Mouse (Mus musculus): ENCODE data around the gene Slc25a34. TPM values are rescaled to one million over a fixed set of nuclear protein-coding genes. Genes with fewer than 3 reads are reported as not detected.

The Slc25a34 gene
- polyA plus RNA-seq, 1 experiment from 2014 or later, result 0.26 TPM

DNA sequence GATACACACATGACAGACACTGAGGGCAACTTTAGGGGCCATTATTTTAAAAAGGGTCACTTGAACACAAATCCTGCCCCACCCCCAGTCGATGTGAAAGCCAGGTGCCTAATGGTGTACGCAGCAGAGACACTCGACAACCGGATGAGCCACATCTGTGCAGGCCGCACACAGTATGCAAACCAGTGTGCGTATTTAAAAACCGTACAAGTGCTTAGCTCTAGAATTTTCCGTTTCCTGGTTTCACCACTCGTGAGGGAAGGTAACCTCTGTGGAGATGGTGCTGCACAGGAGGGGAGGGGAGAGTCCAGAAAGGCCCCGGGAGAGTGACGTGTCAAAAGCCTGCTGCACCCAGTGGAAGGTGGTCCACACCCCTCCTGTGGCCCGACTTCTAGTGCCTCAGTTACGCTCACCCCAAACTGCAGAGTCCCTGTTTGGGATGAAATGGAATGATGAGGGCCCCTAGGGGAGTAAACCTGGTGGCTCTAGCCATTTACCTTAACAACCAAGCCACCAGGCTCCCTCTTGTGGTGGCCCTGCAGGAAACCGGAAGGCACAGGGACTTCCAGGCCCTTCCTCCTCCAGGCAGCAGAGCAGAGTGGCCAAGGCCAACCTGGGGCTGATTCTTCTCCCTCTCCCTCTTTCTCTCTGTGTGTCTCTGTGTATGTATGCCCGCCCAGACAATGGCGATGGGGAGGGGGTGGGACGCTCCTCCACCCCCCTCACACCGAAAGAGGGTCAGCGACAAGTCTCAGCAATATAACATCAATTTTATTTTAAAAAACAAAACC is 1.6 kb upstream of the Slc25a34 start:
- H3K9ac ChIP-seq (ENCODE audit: low read length), result no peak overlapping the region
- peaks cover 43% of the 10 kb centered on the region for H3K36me3 ChIP-seq (ENCODE audit: control insufficient read depth, insufficient read depth, low read length)
- H3K27ac ChIP-seq (ENCODE audit: low read depth), result no peak overlapping the region
- no peak overlapping the region for H3K4me2 ChIP-seq (ENCODE audit: low read length)
- H3K27me3 ChIP-seq (replicated peaks; ENCODE audit: control insufficient read depth, insufficient read depth, low read length), result no peaks in the 10 kb centered on the region
- 72% methylated on average over 19 of the region's 19 CpGs for WGBS
- no peak for DNase-seq (ENCODE audit: low spot score)
- H3K4me3 ChIP-seq (ENCODE audit: low read depth, low read length), result no peak overlapping the region
- no peaks in the 10 kb centered on the region for H3K9me3 ChIP-seq (ENCODE audit: control insufficient read depth, low read length)
- no peak for ATAC-seq (replicated peaks; ENCODE audit: low FRiP score, low TSS enrichment, low read depth)
- peaks cover 6% of the 10 kb centered on the region for H3K4me1 ChIP-seq (replicated peaks; ENCODE audit: control insufficient read depth, insufficient read depth, low read length)

DNA sequence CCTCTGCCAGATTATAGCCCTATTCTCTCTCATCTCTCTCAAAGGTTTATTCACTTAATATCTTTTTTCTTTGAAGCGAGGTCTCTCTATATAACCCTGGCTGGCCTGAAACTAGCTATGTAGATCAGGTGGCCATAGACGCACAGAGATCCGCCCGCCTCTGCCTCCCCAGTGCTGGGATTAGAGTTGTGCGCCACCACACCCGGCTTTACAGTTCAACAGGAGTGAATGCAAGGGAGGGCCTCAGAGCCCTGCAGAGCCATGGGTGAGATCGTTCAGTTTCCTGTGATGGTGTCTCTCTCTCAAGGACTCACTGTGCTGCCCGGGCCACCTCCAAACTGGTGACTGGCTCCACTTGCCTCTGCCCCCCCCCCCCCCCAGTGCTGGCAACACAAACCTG is 513 bp upstream of the Slc25a34 start:
- DNase-seq (ENCODE audit: low spot score) (no peak), ATAC-seq (replicated peaks; ENCODE audit: low FRiP score, low TSS enrichment, low read depth) (no peak; the same call in 1 of the 2 replicates)
- Histone ChIP-seq H3K4me1 (replicated peaks; ENCODE audit: control insufficient read depth, insufficient read depth, low read length) (peaks cover 6% of the 10 kb centered on the region), H3K9me3 (ENCODE audit: control insufficient read depth, low read length) (no peaks in the 10 kb centered on the region), H3K27ac (ENCODE audit: low read depth) (no peak overlapping the region), H3K4me2 (ENCODE audit: low read length) (no peak overlapping the region), H3K36me3 (ENCODE audit: control insufficient read depth, insufficient read depth, low read length) (peaks cover 32% of the 10 kb centered on the region), H3K27me3 (replicated peaks; ENCODE audit: control insufficient read depth, insufficient read depth, low read length) (no peaks in the 10 kb centered on the region), H3K9ac (ENCODE audit: low read length) (no peak overlapping the region), H3K4me3 (ENCODE audit: low read depth, low read length) (no peak overlapping the region)
- 95% methylated on average over 8 of the region's 8 CpGs for WGBS

DNA sequence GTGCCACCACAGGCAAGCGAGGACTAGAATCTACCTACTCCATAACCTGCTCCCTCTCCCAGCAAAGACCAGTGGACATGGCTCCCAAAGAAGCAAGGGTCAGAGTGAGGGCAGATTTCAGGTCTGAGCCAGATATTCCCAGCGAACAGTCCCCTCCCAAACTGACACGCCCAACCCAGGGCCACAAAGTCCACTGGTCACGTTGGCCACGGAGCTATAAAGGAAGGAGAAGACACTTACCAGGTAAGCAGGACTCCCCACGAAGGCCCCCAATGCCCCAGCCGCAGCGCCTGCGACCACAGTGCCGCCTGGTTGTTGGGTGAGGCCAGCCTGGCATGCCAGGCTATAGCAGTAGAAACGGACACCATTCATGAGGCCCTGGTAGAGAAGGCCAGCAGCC is 584 bp downstream of the Slc25a34 start:
- ATAC-seq (replicated peaks; ENCODE audit: low FRiP score, low TSS enrichment, low read depth), result no peak
- no peak overlapping the region for H3K4me2 ChIP-seq (ENCODE audit: low read length)

DNA sequence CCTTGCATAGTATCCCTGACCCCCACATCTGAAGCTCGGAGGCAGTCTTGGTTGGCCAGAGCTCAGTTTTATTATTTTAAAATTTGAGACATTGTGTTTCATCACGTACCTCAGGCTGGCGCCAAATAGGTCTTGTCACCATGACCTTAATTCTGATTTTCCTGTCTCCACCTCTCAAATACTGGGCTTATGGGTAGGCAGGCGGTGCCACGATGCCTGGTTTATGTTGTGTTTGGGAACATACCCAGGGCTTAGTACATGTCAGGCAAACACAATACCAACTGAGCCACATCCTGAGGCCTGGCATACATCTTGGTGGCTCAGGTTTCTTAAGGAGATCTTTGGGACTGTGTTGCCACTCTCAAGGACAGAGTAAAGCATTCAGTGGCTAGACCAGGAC is 1.0 kb downstream of the Slc25a34 start:
- no peak for ATAC-seq (replicated peaks; ENCODE audit: low FRiP score, low TSS enrichment, low read depth)
- Histone ChIP-seq H3K27ac (ENCODE audit: low read depth) (no peak overlapping the region), H3K27me3 (replicated peaks; ENCODE audit: control insufficient read depth, insufficient read depth, low read length) (no peaks in the 10 kb centered on the region), H3K4me3 (ENCODE audit: low read depth, low read length) (no peak overlapping the region), H3K9ac (ENCODE audit: low read length) (no peak overlapping the region), H3K4me2 (ENCODE audit: low read length) (no peak overlapping the region), H3K4me1 (replicated peaks; ENCODE audit: control insufficient read depth, insufficient read depth, low read length) (peaks cover 18% of the 10 kb centered on the region), H3K9me3 (ENCODE audit: control insufficient read depth, low read length) (no peaks in the 10 kb centered on the region), H3K36me3 (ENCODE audit: control insufficient read depth, insufficient read depth, low read length) (peaks cover 18% of the 10 kb centered on the region)
- WGBS, result 75% methylated on average over 5 of the region's 5 CpGs
- DNase-seq (ENCODE audit: low spot score), result no peak

More for the DNA sequence above, 584 bp downstream of the Slc25a34 start:
- DNase-seq (ENCODE audit: low spot score), result no peak
- 84% methylated on average over 11 of the region's 11 CpGs for WGBS
- no peak overlapping the region for H3K4me3 ChIP-seq (ENCODE audit: low read depth, low read length)
- H3K4me1 ChIP-seq (replicated peaks; ENCODE audit: control insufficient read depth, insufficient read depth, low read length), result peaks cover 14% of the 10 kb centered on the region
- no peaks in the 10 kb centered on the region for H3K27me3 ChIP-seq (replicated peaks; ENCODE audit: control insufficient read depth, insufficient read depth, low read length)
- no peak overlapping the region for H3K9ac ChIP-seq (ENCODE audit: low read length)
- H3K9me3 ChIP-seq (ENCODE audit: control insufficient read depth, low read length), result no peaks in the 10 kb centered on the region
- H3K27ac ChIP-seq (ENCODE audit: low read depth), result no peak overlapping the region
- peaks cover 22% of the 10 kb centered on the region for H3K36me3 ChIP-seq (ENCODE audit: control insufficient read depth, insufficient read depth, low read length)

DNA sequence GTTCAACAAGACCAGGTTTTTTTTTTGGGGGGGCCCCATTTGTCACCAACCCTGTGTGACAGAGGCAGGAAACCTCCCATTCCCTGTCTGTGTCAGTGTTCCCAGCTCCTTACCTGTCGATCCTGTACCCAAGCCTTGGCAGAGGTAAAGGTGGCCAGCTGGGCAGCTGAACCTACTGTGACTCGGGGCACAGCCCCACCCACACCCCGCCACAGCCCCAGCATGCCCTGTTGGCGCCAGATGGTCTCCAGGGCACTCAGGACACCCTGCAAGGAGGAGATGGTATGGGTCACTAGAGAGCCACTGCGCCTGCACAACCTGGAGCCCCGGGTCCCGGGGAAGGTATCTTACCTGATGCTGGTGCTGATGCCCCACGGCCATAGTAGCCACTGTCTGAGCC is 1.5 kb downstream of the Slc25a34 start:
- no peak for DNase-seq (ENCODE audit: low spot score)
- 77% methylated on average over 8 of the region's 8 CpGs for WGBS
- no peak for ATAC-seq (replicated peaks; ENCODE audit: low FRiP score, low TSS enrichment, low read depth)
- no peak overlapping the region for H3K4me3 ChIP-seq (ENCODE audit: low read depth, low read length)
- no peak overlapping the region for H3K4me2 ChIP-seq (ENCODE audit: low read length)
- peaks cover 23% of the 10 kb centered on the region for H3K4me1 ChIP-seq (replicated peaks; ENCODE audit: control insufficient read depth, insufficient read depth, low read length)
- H3K36me3 ChIP-seq (ENCODE audit: control insufficient read depth, insufficient read depth, low read length), result peaks cover 13% of the 10 kb centered on the region; the same call in 1 of the 2 replicates
- no peaks in the 10 kb centered on the region for H3K9me3 ChIP-seq (ENCODE audit: control insufficient read depth, low read length)
- H3K9ac ChIP-seq (ENCODE audit: low read length), result no peak overlapping the region
- no peaks in the 10 kb centered on the region for H3K27me3 ChIP-seq (replicated peaks; ENCODE audit: control insufficient read depth, insufficient read depth, low read length)
- no peak overlapping the region for H3K27ac ChIP-seq (ENCODE audit: low read depth)

DNA sequence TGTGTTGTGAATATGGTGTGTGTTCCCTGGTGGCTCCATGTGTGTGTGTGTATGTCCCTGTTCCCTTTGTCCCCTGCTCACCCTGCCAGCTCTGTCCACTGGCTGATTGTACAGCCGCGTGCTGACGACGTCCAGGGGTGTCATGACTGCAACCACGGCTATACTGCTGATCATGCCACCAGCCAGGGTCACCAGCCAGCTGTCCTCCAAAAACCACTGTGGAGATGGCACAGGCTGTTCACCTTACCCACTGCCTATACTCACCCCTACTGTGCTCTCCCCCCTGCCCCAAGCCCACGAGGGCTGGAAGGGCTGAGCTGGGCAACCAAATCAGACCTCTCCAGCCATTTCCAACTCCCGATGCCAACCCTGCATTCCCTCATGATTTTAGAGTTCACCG is 2.3 kb downstream of the Slc25a34 start:
- Histone ChIP-seq H3K27me3 (replicated peaks; ENCODE audit: control insufficient read depth, insufficient read depth, low read length) (no peaks in the 10 kb centered on the region), H3K9ac (ENCODE audit: low read length) (no peak overlapping the region), H3K36me3 (ENCODE audit: control insufficient read depth, insufficient read depth, low read length) (peaks cover 6% of the 10 kb centered on the region; the same call in 1 of the 2 replicates), H3K4me2 (ENCODE audit: low read length) (no peak overlapping the region), H3K9me3 (ENCODE audit: control insufficient read depth, low read length) (no peaks in the 10 kb centered on the region), H3K27ac (ENCODE audit: low read depth) (no peak overlapping the region), H3K4me1 (replicated peaks; ENCODE audit: control insufficient read depth, insufficient read depth, low read length) (peaks cover 23% of the 10 kb centered on the region), H3K4me3 (ENCODE audit: low read depth, low read length) (no peak overlapping the region)
- ATAC-seq (replicated peaks; ENCODE audit: low FRiP score, low TSS enrichment, low read depth), result no peak
- DNase-seq (ENCODE audit: low spot score), result no peak
- 79% methylated on average over 8 of the region's 8 CpGs for WGBS

DNA sequence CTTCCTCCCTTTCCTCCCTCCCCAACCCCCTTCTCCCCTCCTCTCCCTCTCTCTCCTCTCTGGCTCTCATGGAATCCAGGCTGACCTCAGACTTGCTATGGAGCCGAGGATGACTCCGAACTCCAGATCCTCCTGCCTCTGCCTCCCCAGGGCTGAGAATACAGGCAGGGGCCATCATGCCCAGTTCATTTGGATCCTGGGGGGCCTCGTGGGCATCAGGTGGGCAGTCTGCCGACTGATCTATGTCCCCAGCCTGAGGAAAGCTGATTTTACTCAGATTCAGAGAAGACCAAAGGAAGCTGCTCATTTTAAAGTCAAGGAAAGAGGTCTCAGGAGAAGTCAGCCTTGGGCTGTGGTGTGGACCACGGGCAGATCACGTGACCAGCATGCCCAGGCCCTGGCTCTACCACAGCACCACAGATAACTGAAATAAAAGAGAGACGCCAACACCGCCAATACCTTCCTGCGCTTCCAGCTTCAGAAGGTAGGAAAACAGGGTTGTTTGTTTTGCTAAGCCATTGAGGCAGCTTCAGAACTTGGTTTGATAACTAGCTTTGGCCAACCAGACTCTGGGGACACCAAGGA is 4.2 kb downstream of the Slc25a34 start:
- H3K4me1 ChIP-seq (replicated peaks; ENCODE audit: control insufficient read depth, insufficient read depth, low read length), result peaks cover 23% of the 10 kb centered on the region
- H3K9ac ChIP-seq (ENCODE audit: low read length), result no peak overlapping the region
- H3K4me2 ChIP-seq (ENCODE audit: low read length), result no peak overlapping the region
- no peak overlapping the region for H3K27ac ChIP-seq (ENCODE audit: low read depth)
- H3K36me3 ChIP-seq (ENCODE audit: control insufficient read depth, insufficient read depth, low read length), result no peaks in the 10 kb centered on the region
- no peaks in the 10 kb centered on the region for H3K27me3 ChIP-seq (replicated peaks; ENCODE audit: control insufficient read depth, insufficient read depth, low read length)
- H3K4me3 ChIP-seq (ENCODE audit: low read depth, low read length), result no peak overlapping the region
- ATAC-seq (replicated peaks; ENCODE audit: low FRiP score, low TSS enrichment, low read depth) (no peak), DNase-seq (ENCODE audit: low spot score) (no peak)
- WGBS, result 83% methylated on average over 9 of the region's 9 CpGs
- H3K9me3 ChIP-seq (ENCODE audit: control insufficient read depth, low read length), result no peaks in the 10 kb centered on the region

DNA sequence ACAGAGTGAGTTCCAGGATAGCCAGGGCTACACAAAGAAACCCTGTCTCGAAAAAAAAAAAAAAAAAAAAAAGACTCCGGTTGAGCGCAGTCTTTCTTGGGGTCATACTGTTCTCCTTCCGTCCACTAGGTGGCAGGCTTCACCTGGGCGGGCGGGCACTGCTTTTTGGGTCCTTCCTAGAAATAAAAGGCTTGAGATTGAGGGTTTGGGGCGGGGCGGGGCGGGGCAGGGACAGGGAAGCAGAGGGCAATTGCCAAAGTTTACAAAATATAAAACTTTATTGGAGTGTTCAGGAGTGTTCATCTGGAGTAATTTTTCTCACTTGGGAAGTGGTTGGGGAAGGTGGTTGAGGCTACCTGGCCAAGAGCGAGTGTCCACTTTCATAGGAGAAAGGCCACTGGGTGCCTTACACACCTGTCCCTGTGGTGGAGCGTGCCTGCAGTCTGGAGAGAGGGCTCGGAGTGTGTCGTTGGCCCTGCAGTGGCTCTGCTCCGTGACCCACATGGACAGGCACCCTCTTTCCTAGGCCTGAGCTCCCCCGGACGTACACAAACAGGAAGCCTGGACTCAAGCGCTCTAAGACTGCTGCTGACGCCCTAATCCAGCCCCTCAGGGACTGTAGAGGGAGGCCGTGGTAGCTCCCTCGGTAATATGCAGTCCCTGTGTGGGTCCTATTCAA is 4.9 kb downstream of the Slc25a34 start, which contains the start of gene Tmem82:
Gene Tmem82 (minus strand): TSS at position 69 of the 679 bp plus-strand sequence.
- DNase-seq (ENCODE audit: low spot score), result peak; percentile 74
- peak within 1 kb of the TSS; percentile 54; the same call in 1 of the 2 replicates for H3K27ac ChIP-seq (ENCODE audit: low read depth)
- peak within 1 kb of the TSS; percentile 50 for H3K4me2 ChIP-seq (ENCODE audit: low read length)
- no peaks in the 10 kb centered on the region for H3K9me3 ChIP-seq (ENCODE audit: control insufficient read depth, low read length)
- H3K4me3 ChIP-seq (ENCODE audit: low read depth, low read length), result peak within 1 kb of the TSS; percentile 27
- no peaks in the 10 kb centered on the region for H3K36me3 ChIP-seq (ENCODE audit: control insufficient read depth, insufficient read depth, low read length)
- H3K4me1 ChIP-seq (replicated peaks; ENCODE audit: control insufficient read depth, insufficient read depth, low read length), result peaks cover 18% of the 10 kb centered on the region
- WGBS, result 24% methylated on average over 19 of the region's 20 CpGs
- H3K9ac ChIP-seq (ENCODE audit: low read length), result peak within 1 kb of the TSS; percentile 35
- H3K27me3 ChIP-seq (replicated peaks; ENCODE audit: control insufficient read depth, insufficient read depth, low read length), result no peaks in the 10 kb centered on the region
- peak; percentile 9; the same call in 1 of the 2 replicates for ATAC-seq (replicated peaks; ENCODE audit: low FRiP score, low TSS enrichment, low read depth)
